Mouse (Mus musculus) CH12.LX (cell line): ENCODE results near the gene Nedd4.

Source experiments
- CHD2 ChIP-seq: IDR thresholded peaks from 2 replicates; pipeline ENCODE4 v1.6.1; 2011; ENCODE audit warnings: low read length, improper control_type of control experiment
- CTCF ChIP-seq, 2 experiments: IDR thresholded peaks in 1 of 2; conservative IDR thresholded peaks in 1 of 2; 2 replicates each; pipeline ENCODE4 v1.5.1; 2011 to 2012; ENCODE audit warnings: low read depth in 2 of 2, low read length in 2 of 2, improper control_type of control experiment in 1 of 2, inconsistent platforms in 1 of 2, mild to moderate bottlenecking in 1 of 2, moderate library complexity in 1 of 2
- EP300 ChIP-seq: IDR thresholded peaks from 2 replicates; pipeline ENCODE4 v1.6.1; 2011; ENCODE audit warnings: low read length, improper control_type of control experiment
- ETS1 ChIP-seq: conservative IDR thresholded peaks from 2 replicates; pipeline ENCODE4 v1.6.1; 2012; ENCODE audit warnings: low read depth, mild to moderate bottlenecking, inconsistent platforms, low read length, improper control_type of control experiment, moderate library complexity
- HCFC1 ChIP-seq: IDR thresholded peaks from 2 replicates; pipeline ENCODE4 v1.6.1; 2012; ENCODE audit warnings: low read depth, mild to moderate bottlenecking, inconsistent platforms, low read length, improper control_type of control experiment
- KAT2A ChIP-seq: IDR thresholded peaks from 2 replicates; pipeline ENCODE4 v1.6.1; 2012; ENCODE audit warnings: low read length, improper control_type of control experiment, inconsistent platforms; ENCODE audit not compliant: insufficient replicate concordance
- MAX ChIP-seq: IDR thresholded peaks from 2 replicates; pipeline ENCODE4 v1.6.1; 2011; ENCODE audit warnings: low read length, improper control_type of control experiment
- MYC ChIP-seq: IDR thresholded peaks from 2 replicates; pipeline ENCODE4 v1.6.1; 2011; ENCODE audit warnings: low read depth, mild to moderate bottlenecking, improper control_type of control experiment, low read length
- NELFE ChIP-seq: IDR thresholded peaks from 2 replicates; pipeline ENCODE4 v1.6.1; 2011; ENCODE audit warnings: low read depth, low read length, improper control_type of control experiment
- POLR2A ChIP-seq: IDR thresholded peaks from 2 replicates; pipeline ENCODE4 v1.6.1; 2011; ENCODE audit warnings: low read depth, mild to moderate bottlenecking, improper control_type of control experiment, low read length
- POLR2AphosphoS2 ChIP-seq: IDR thresholded peaks from 2 replicates; pipeline ENCODE4 v1.6.1; 2011; ENCODE audit warnings: low read depth, low read length, improper control_type of control experiment
- RAD21 ChIP-seq: IDR thresholded peaks from 2 replicates; pipeline ENCODE4 v1.6.1; 2011; ENCODE audit warnings: low read depth, mild to moderate bottlenecking, low read length, improper control_type of control experiment, moderate library complexity
- RCOR1 ChIP-seq: conservative IDR thresholded peaks from 2 replicates; pipeline ENCODE4 v1.6.1; 2012; ENCODE audit warnings: low read depth, mild to moderate bottlenecking, inconsistent platforms, low read length, improper control_type of control experiment
- ZMIZ1 ChIP-seq: IDR thresholded peaks from 2 replicates; pipeline ENCODE4 v1.6.1; 2012; ENCODE audit warnings: low read depth, mild to moderate bottlenecking, inconsistent platforms, low read length, improper control_type of control experiment

DNA sequence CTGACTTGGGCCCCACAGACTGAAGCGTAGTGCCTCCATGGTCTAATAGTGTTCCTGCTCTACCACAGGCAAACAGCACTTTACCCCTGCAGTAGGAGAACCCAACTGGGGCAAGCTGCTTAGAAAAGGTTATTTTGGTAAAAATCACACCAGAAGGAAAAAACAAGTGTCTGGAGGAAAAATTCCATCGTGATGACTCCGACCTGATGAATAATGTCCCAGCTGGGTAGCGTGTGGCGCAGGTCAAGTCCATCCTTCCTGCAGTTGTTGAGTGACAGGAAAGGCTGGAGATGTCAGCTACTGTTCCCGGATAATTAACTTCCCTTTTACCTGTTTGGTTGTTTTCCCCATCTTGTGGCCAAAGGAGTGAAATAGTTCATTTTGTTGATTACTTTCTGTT is 41.6 kb downstream of the Nedd4 start:
- no peak for TF ChIP-seq CTCF (conservative IDR thresholded peaks at IDR 0.05 in 1 of 2, IDR thresholded peaks at IDR 0.05 in 1 of 2; ENCODE audit: low read depth in 2 of 2, low read length in 2 of 2)
- no peak for TF ChIP-seq POLR2A
- TF ChIP-seq HCFC1: no peak
- TF ChIP-seq CHD2: no peak
- no peak for TF ChIP-seq POLR2AphosphoS2
- TF ChIP-seq MYC: no peak
- TF ChIP-seq EP300: no peak
- no peak for TF ChIP-seq ZMIZ1
- TF ChIP-seq MAX: no peak
- TF ChIP-seq KAT2A: no peak
- TF ChIP-seq RAD21: no peak
- TF ChIP-seq NELFE: no peak
- TF ChIP-seq ETS1: no peak
- TF ChIP-seq RCOR1: no peak
